Mouse (Mus musculus): Measurements from ENCODE around the gene Nedd4.

DNA sequence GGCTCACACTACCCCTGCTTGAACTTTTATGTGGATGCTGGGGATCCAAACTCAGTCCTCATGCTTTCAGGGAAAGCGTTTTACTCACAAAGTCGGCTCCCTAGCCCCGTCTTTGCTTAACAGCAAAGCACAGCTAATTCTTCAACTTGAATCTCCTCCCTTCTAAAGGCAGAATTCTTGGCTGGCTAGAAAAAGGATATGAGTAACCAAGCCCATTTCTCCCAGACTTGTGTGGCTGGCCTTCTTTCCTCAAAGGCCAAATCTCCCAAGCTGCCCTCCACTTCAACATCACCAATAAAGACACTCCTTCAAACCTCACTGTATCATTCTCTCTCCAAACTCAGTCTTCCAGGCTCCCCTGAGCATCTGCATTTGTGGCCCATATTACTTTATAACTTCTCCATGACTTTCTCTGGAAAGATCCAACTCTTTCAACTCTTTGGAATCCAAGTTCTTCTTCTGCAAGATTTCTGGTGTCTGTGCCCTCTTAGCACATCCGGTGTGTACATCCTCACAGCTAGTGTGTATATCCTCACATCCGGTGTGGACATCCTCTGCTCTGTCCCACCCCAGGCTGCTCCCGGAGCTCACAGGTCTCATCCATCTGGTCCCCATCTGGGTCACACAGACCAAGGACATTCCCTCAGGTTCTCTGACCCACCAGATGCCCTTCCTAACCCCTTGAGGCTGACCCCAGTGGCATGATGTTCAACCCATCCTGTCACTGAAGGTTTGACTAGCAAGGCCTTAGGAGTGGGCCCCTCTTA, 18.3 kb upstream of the Nedd4 start:
- TF ChIP-seq POLR2A (IDR thresholded peaks at IDR 0.05; ENCODE audit: control insufficient read depth, low read depth, low read length) (no peak), CTCF (IDR thresholded peaks at IDR 0.05; ENCODE audit: control insufficient read depth, insufficient read depth, insufficient replicate concordance, low read depth, low read length) (no peak)
